Mouse (Mus musculus): ENCODE results near the gene Dut. TPM values are rescaled to one million over a fixed set of nuclear protein-coding genes. Genes with fewer than 3 reads are reported as not detected.

Gene Dut
- polyA plus RNA-seq, 1 experiment from 2014 or later = 62.0 TPM

DNA sequence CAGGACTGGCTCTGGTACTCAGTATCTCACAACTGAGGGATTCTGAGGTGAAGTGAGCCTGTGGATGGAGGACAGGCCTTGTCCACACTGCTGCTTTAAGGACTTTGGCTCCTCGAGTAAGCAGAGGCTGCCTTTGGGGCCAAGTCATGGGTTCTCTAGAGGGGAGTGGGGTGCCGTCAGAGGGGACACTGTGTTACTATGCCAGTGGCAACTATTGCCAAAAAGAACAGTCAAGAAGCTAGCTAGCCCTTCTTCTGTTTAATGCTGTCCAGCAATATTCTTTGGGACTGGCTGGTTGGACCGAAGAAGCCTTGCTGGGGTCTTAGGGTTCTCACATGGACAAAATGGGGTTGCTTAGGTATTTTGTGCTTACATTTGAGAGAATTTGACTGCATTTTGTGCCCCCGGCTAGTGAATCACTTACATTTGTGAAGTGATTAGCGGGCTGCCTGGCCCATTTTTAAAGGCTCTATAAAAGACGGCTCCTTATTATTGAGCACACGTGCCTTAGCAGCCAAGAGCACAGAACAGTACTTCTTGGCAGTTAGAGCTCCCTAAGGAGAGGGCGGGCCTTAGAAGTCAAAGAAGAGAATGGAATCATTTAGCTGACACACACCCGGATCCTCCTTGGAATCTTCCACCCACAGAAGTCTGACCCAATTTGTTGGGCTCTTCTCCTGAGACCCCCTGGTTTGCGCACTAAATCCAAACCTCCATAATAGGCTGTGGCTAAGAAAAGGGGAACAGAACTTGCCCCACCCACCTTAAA lies 43.4 kb downstream of the Dut start:
- 0 out of 2 replicates have a peak, but pooled peaks cover 3% of the 10 kb centered on the region for H3K4me1 ChIP-seq
- H3K27me3 ChIP-seq (replicated peaks) = no peaks in the 10 kb centered on the region
- H3K4me2 ChIP-seq = no peak overlapping the region
- H3K9ac ChIP-seq (replicated peaks) = no peak overlapping the region
- no peaks in the 10 kb centered on the region for H3K9me3 ChIP-seq (replicated peaks)
- WGBS = 52% methylated on average over 10 of the region's 10 CpGs
- no peak for ATAC-seq (ENCODE audit: low FRiP score)
- H3K4me3 ChIP-seq (replicated peaks) = no peak overlapping the region
- no peak overlapping the region for H3K27ac ChIP-seq (replicated peaks)
- no peaks in the 10 kb centered on the region for H3K36me3 ChIP-seq

GRCm38 (mm10) chr2:125291101-125291500 lies 44.1 kb downstream of the Dut start:
- Histone ChIP-seq H3K9me3 (replicated peaks) (no peaks in the 10 kb centered on the region), H3K4me1 (0 out of 2 replicates have a peak, but pooled peaks cover 3% of the 10 kb centered on the region), H3K9ac (replicated peaks) (no peak overlapping the region), H3K27ac (replicated peaks) (no peak overlapping the region), H3K4me2 (no peak overlapping the region), H3K4me3 (replicated peaks) (no peak overlapping the region), H3K27me3 (replicated peaks) (no peaks in the 10 kb centered on the region), H3K36me3 (no peaks in the 10 kb centered on the region)
- no peak for ATAC-seq (ENCODE audit: low FRiP score)
- WGBS = 87% methylated on average over 1 of the region's 1 CpGs

DNA sequence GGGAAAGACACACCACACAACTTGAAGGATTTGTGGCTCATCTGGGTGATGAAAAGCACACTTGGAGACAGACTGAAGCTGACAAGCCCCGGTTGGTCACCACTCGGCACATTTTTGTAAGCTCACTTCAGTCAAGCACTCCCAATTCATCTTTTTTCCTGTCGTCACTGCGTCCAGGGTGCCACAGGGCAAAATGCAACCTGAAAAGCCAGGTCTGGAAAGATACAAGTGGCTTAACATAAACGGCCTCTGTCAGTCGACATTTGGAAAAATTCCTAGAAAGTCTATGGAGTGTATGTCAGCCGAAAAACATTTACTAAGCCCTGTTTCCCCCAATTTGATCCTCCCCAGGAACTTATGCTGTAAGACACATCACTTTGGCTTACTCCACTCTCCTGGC lies 45.6 kb downstream of the Dut start:
- Histone ChIP-seq H3K27ac (replicated peaks) (no peak overlapping the region), H3K9me3 (replicated peaks) (no peaks in the 10 kb centered on the region), H3K27me3 (replicated peaks) (no peaks in the 10 kb centered on the region), H3K4me3 (replicated peaks) (no peak overlapping the region), H3K36me3 (no peaks in the 10 kb centered on the region), H3K9ac (replicated peaks) (no peak overlapping the region), H3K4me2 (no peak overlapping the region), H3K4me1 (0 out of 2 replicates have a peak, but pooled peaks cover 3% of the 10 kb centered on the region)
- WGBS = 85% methylated on average over 7 of the region's 7 CpGs
- no peak for ATAC-seq (ENCODE audit: low FRiP score)

DNA sequence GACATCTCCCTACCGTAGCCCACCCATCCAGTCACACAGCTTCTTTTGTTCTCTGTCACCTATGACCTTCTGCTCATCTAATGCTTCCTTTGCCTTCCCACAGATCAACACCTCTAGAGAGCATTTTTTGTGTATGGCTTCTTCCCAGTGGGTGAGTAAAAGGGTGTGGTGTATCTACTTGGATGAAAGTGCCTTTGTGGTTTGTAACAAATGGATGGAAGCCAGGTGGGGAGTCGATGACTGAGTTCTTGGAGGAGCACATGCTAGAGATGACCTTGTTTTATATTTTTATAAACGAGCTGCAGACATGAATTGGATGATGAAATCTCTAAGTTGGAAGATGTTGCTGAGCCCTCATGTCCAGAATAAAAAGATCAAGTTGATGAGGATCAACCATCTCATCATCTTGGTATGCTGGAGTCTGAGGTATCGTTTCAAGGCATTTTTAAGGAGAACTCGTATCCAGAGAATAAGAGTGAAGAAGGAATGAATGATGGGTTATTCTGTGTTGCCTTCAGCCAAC lies 47.0 kb downstream of the Dut start:
- Histone ChIP-seq H3K27me3 (replicated peaks) (no peaks in the 10 kb centered on the region), H3K4me2 (no peak overlapping the region), H3K9ac (replicated peaks) (no peak overlapping the region), H3K9me3 (replicated peaks) (no peaks in the 10 kb centered on the region), H3K4me1 (0 out of 2 replicates have a peak, but pooled peaks cover 3% of the 10 kb centered on the region), H3K27ac (replicated peaks) (no peak overlapping the region), H3K4me3 (replicated peaks) (no peak overlapping the region), H3K36me3 (no peaks in the 10 kb centered on the region)
- 86% methylated on average over 5 of the region's 5 CpGs for WGBS
- ATAC-seq (ENCODE audit: low FRiP score) = no peak

GRCm38 (mm10) chr2:125295526-125295925 lies 48.5 kb downstream of the Dut start:
- H3K27me3 ChIP-seq (replicated peaks) = no peaks in the 10 kb centered on the region
- WGBS = 86% methylated on average over 3 of the region's 3 CpGs
- no peak overlapping the region for H3K4me2 ChIP-seq
- no peak overlapping the region for H3K4me3 ChIP-seq (replicated peaks)
- H3K9me3 ChIP-seq (replicated peaks) = no peaks in the 10 kb centered on the region
- H3K9ac ChIP-seq (replicated peaks) = no peak overlapping the region
- no peak overlapping the region for H3K27ac ChIP-seq (replicated peaks)
- H3K4me1 ChIP-seq = 0 out of 2 replicates have a peak, but pooled peaks cover 3% of the 10 kb centered on the region
- no peaks in the 10 kb centered on the region for H3K36me3 ChIP-seq
- no peak for ATAC-seq (ENCODE audit: low FRiP score)

- Histone ChIP-seq H3K27me3 (replicated peaks) (no peaks in the 10 kb centered on the region), H3K9me3 (replicated peaks) (no peaks in the 10 kb centered on the region), H3K4me1 (no peaks in the 10 kb centered on the region), H3K36me3 (peaks cover 12% of the 10 kb centered on the region; the same call in 1 of the 2 replicates), H3K9ac (replicated peaks) (no peak overlapping the region), H3K4me2 (no peak overlapping the region), H3K4me3 (replicated peaks) (no peak overlapping the region), H3K27ac (replicated peaks) (no peak overlapping the region)
- 95% methylated on average over 1 of the region's 1 CpGs for WGBS
- ATAC-seq (ENCODE audit: low FRiP score) = no peak
These were observed 51.9 kb downstream of the Dut start for GRCm38 (mm10) chr2:125298841-125299240.

DNA sequence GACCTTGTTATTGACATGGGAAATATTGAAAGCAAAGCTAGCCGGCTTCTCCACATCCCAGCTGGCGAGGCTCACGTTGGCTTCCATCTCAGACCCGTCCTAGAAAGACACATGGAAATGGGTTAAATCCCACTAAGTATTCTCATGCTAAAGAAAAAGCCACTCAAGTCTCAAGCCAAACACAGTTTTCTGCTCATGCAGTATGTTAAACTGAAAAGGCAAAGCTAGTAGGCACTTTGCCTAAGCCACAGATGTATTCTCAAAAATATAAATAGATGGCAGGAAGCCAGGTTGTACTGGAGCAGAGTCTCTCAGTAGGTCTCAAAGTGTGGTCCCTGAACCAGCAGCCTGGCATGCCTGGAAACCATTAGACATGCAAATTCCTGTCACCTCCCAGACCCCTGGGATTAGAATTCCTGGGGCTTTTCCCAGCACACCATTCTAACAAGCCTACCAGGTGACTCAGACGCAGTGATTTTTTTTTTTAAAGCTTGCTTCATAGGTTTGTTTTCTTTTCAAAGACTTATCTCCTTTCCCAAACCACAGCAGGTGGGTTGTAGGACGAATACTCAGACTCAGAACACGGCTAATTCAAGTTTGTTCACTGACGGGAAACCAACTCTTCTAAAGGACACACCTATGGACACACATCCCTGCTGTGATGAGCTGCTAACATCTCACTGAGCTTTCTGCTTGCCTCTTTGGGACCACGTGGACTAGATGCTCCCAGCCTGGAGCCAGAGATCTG lies 55.1 kb downstream of the Dut start:
- 70% methylated on average over 9 of the region's 9 CpGs for WGBS

DNA sequence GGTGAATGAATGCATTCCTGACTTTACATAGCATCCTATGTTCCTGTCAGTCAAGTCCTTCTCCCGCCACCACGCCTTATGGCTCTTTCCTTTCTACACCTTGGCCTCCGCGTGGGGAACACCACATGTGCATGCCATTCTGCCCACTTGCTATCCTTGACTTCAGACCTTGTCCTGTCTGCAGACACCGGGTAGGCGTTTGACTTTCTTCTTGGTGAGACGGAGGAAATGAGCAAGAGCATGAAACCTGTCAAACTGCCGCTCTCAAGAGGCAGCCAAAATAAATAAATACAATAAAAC lies 55.6 kb downstream of the Dut start:
- 88% methylated on average over 8 of the region's 8 CpGs for WGBS
- H3K9me3 ChIP-seq (replicated peaks) = no peaks in the 10 kb centered on the region
- no peak overlapping the region for H3K4me3 ChIP-seq (replicated peaks)
- H3K27ac ChIP-seq (replicated peaks) = no peak overlapping the region
- H3K9ac ChIP-seq (replicated peaks) = no peak overlapping the region
- H3K4me1 ChIP-seq = no peaks in the 10 kb centered on the region
- no peak overlapping the region for H3K4me2 ChIP-seq
- no peaks in the 10 kb centered on the region for H3K27me3 ChIP-seq (replicated peaks)
- peaks cover 18% of the 10 kb centered on the region for H3K36me3 ChIP-seq
- ATAC-seq (ENCODE audit: low FRiP score) = no peak

More for the DNA sequence above, 55.1 kb downstream of the Dut start:
- ATAC-seq (ENCODE audit: low FRiP score) = no peak
- Histone ChIP-seq H3K9ac (replicated peaks) (no peak overlapping the region), H3K4me1 (no peaks in the 10 kb centered on the region), H3K9me3 (replicated peaks) (no peaks in the 10 kb centered on the region), H3K27me3 (replicated peaks) (no peaks in the 10 kb centered on the region), H3K4me3 (replicated peaks) (no peak overlapping the region), H3K36me3 (peaks cover 14% of the 10 kb centered on the region), H3K4me2 (no peak overlapping the region), H3K27ac (replicated peaks) (no peak overlapping the region)

GRCm38 (mm10) chr2:125303764-125304384 lies 56.9 kb downstream of the Dut start:
- Histone ChIP-seq H3K9ac (replicated peaks) (no peak overlapping the region), H3K4me2 (no peak overlapping the region), H3K4me1 (no peaks in the 10 kb centered on the region), H3K9me3 (replicated peaks) (no peaks in the 10 kb centered on the region), H3K4me3 (replicated peaks) (no peak overlapping the region), H3K36me3 (peaks cover 24% of the 10 kb centered on the region), H3K27ac (replicated peaks) (no peak overlapping the region), H3K27me3 (replicated peaks) (no peaks in the 10 kb centered on the region)
- no peak for ATAC-seq (ENCODE audit: low FRiP score)
- WGBS = 87% methylated on average over 5 of the region's 5 CpGs

DNA sequence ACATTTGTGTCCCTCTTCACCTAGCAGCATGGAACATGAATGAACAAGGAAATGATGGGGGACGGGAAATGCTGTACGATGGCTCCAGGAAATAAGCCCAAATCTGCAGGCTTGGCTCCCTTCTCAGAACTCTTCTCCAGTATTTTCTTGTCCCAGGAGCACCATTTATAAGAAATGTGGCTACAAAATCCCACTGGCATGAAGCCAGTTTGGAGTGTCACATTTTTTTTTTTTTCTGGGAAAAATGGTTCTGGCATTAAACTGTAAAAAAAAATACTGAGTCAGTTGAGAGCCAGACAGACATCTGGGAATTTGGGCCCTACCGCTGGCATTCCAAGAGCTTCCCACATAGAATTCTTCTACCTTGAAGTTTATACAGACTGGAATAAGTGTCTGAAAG lies 57.8 kb downstream of the Dut start:
- no peak overlapping the region for H3K27ac ChIP-seq (replicated peaks)
- WGBS = 81% methylated on average over 3 of the region's 3 CpGs
- no peak overlapping the region for H3K4me2 ChIP-seq
- H3K9ac ChIP-seq (replicated peaks) = no peak overlapping the region
- no peaks in the 10 kb centered on the region for H3K4me1 ChIP-seq
- H3K9me3 ChIP-seq (replicated peaks) = no peaks in the 10 kb centered on the region
- no peak for ATAC-seq (ENCODE audit: low FRiP score)
- no peaks in the 10 kb centered on the region for H3K27me3 ChIP-seq (replicated peaks)
- H3K36me3 ChIP-seq = peaks cover 33% of the 10 kb centered on the region
- H3K4me3 ChIP-seq (replicated peaks) = no peak overlapping the region

DNA sequence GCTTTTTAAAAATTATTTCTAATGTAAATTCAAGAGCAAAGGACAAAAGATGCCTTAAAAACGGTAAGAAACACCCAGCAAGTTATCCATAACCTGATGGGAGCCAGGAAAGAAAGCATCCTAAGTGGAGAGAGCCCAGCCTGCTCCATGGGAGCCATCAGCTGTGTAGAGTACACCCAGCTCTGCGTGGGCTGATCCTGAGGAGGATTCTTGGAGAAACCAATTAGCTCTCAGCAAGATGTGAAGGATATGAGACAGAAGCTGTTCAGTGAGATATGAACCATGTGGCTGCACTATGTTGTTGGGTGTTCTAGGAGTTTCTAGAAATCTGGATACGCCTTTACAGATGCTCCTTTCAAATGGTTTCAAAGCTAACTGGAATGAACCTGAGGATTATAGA lies 58.7 kb downstream of the Dut start:
- H3K4me3 ChIP-seq (replicated peaks) = no peak overlapping the region
- H3K36me3 ChIP-seq = peaks cover 32% of the 10 kb centered on the region
- WGBS = 81% methylated on average over 3 of the region's 3 CpGs
- no peak for ATAC-seq (ENCODE audit: low FRiP score)
- no peaks in the 10 kb centered on the region for H3K4me1 ChIP-seq
- no peak overlapping the region for H3K4me2 ChIP-seq
- H3K27ac ChIP-seq (replicated peaks) = no peak overlapping the region
- no peaks in the 10 kb centered on the region for H3K9me3 ChIP-seq (replicated peaks)
- H3K27me3 ChIP-seq (replicated peaks) = no peaks in the 10 kb centered on the region
- no peak overlapping the region for H3K9ac ChIP-seq (replicated peaks)

Data from neural tube, embryonic 15.5 days (tissue).